Mouse (Mus musculus): ENCODE results near the gene Ppp1r9b. TPM values are rescaled to one million over a fixed set of nuclear protein-coding genes. Genes with fewer than 3 reads are reported as not detected.

The Ppp1r9b gene
- polyA plus RNA-seq, 1 experiment: 112 TPM

GRCm38 (mm10) chr11:94989562-94990017 lies 1.2 kb upstream of the Ppp1r9b start:
- Histone ChIP-seq H3K27ac (ENCODE audit: control insufficient read depth, insufficient read depth, low read length) (peak overlapping the region; percentile 83), H3K4me1 (replicated peaks; ENCODE audit: control insufficient read depth, insufficient read depth, low read length) (peaks cover 59% of the 10 kb centered on the region), H3K4me3 (ENCODE audit: control insufficient read depth, insufficient read depth, low read length) (peak overlapping the region; percentile 81), H3K36me3 (ENCODE audit: control insufficient read depth, insufficient read depth, low read length) (no peaks in the 10 kb centered on the region), H3K27me3 (ENCODE audit: control insufficient read depth, insufficient read depth, low read length) (no peaks in the 10 kb centered on the region)
- peak; percentile 89 for DNase-seq
- under 1% methylated on average over 12 of the region's 12 CpGs for WGBS
- TF ChIP-seq POLR2A (IDR thresholded peaks at IDR 0.05; ENCODE audit: control insufficient read depth, extremely low read depth, insufficient read depth, low read length, poor library complexity) (peak; percentile 48; the same call in 1 of the 2 replicates), CTCF (IDR thresholded peaks at IDR 0.05; ENCODE audit: borderline replicate concordance, control insufficient read depth, extremely low read depth, insufficient read depth, low read length, poor library complexity) (no peak)

DNA sequence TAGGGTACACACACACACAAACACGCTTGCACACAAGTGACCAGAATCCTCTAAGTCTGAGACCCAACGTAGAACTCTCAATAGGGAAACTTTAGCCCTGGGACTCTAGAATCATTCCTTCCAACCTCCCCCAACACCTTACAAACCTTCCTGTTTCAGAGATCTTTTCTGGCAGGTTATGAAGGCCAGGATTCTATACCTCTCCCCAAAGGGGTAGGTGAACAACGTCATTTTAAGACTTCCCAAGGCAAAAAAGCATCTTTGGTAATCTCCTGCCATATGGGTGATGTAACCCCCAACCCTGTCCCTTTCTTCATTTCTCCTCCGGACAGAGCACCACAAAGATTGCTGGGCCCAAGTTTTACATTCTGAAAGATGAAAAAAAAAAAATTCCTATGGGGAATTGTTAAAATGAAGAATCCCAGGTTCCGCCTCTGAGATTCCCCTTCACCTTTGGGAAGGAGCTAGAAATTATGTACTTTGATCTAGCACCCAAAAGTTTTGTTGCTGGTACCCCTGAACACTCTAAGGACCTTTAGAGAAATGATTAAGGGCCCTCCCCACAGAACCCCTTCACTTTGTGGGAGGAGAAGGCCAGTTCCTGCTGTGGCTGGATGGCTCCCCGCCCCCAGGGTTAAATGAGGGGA lies 610 bp upstream of the Ppp1r9b start:
- DNase-seq: no peak
- WGBS: 27% methylated on average over 6 of the region's 6 CpGs

DNA sequence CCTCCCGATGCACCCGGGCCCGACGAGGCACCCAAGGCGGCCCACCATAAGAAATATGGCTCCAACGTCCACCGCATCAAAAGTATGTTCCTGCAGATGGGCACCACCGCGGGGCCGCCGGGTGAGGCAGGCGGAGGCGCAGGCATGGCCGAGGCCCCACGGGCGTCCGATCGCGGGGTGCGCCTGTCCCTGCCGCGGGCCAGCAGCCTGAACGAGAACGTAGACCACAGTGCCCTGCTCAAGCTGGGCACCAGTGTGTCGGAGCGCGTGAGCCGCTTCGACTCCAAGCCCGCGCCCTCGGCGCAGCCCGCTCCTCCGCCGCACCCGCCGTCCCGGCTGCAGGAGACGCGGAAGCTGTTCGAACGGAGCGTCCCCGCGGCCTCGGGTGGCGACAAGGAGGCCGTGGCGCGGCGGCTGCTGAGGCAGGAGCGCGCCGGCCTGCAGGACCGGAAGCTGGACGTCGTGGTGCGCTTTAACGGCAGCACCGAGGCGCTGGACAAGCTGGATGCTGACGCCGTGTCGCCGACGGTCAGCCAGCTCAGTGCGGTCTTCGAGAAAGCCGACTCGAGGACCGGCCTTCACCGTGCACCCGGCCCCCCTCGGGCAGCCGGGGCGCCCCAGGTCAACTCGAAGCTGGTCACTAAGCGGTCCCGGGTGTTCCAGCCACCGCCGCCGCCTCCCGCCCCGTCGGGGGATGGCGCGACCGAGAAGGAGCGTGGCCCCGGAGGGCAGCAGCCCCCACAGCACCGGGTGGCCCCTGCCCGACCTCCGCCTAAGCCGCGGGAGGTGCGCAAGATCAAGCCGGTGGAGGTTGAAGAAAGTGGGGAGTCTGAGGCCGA lies 1.0 kb downstream of the Ppp1r9b start:
- Histone ChIP-seq H3K27me3 (ENCODE audit: control insufficient read depth, insufficient read depth, low read length) (no peaks in the 10 kb centered on the region), H3K4me1 (replicated peaks; ENCODE audit: control insufficient read depth, insufficient read depth, low read length) (peaks cover 71% of the 10 kb centered on the region), H3K4me3 (ENCODE audit: control insufficient read depth, insufficient read depth, low read length) (peak overlapping the region; percentile 69), H3K27ac (ENCODE audit: control insufficient read depth, insufficient read depth, low read length) (peak overlapping the region; percentile 59), H3K36me3 (ENCODE audit: control insufficient read depth, insufficient read depth, low read length) (peaks cover 7% of the 10 kb centered on the region; the same call in 1 of the 2 replicates)
- under 1% methylated on average over 99 of the region's 99 CpGs for WGBS
- TF ChIP-seq POLR2A (IDR thresholded peaks at IDR 0.05; ENCODE audit: control insufficient read depth, extremely low read depth, insufficient read depth, low read length, poor library complexity): 0 out of 2 replicates have a peak, but pooled peaks have one; percentile 8
- TF ChIP-seq CTCF (IDR thresholded peaks at IDR 0.05; ENCODE audit: borderline replicate concordance, control insufficient read depth, extremely low read depth, insufficient read depth, low read length, poor library complexity): 0 out of 2 replicates have a peak, but pooled peaks have one; percentile 3
- peak; percentile 65 for DNase-seq

More for the DNA sequence above, 610 bp upstream of the Ppp1r9b start:
- TF ChIP-seq CTCF (IDR thresholded peaks at IDR 0.05; ENCODE audit: borderline replicate concordance, control insufficient read depth, extremely low read depth, insufficient read depth, low read length, poor library complexity) (no peak), POLR2A (IDR thresholded peaks at IDR 0.05; ENCODE audit: control insufficient read depth, extremely low read depth, insufficient read depth, low read length, poor library complexity) (no peak)
- Histone ChIP-seq H3K27me3 (ENCODE audit: control insufficient read depth, insufficient read depth, low read length) (no peaks in the 10 kb centered on the region), H3K27ac (ENCODE audit: control insufficient read depth, insufficient read depth, low read length) (peak overlapping the region; percentile 68), H3K4me3 (ENCODE audit: control insufficient read depth, insufficient read depth, low read length) (peak overlapping the region; percentile 69), H3K36me3 (ENCODE audit: control insufficient read depth, insufficient read depth, low read length) (no peaks in the 10 kb centered on the region), H3K4me1 (replicated peaks; ENCODE audit: control insufficient read depth, insufficient read depth, low read length) (peaks cover 66% of the 10 kb centered on the region)

DNA sequence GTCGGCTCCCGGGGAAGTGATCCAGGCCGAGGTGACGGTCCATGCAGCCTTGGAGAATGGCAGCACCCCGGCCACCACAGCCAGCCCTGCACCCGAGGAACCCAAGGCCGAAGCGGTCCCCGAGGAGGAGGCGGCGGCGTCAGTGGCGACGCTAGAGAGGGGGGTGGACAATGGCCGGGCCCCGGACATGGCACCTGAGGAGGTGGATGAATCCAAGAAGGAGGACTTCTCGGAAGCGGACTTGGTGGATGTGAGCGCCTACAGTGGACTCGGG lies 1.6 kb downstream of the Ppp1r9b start:
- Histone ChIP-seq H3K36me3 (ENCODE audit: control insufficient read depth, insufficient read depth, low read length) (peaks cover 7% of the 10 kb centered on the region; the same call in 1 of the 2 replicates), H3K4me1 (replicated peaks; ENCODE audit: control insufficient read depth, insufficient read depth, low read length) (peaks cover 71% of the 10 kb centered on the region)

GRCm38 (mm10) chr11:94992754-94993606 lies 2.1 kb downstream of the Ppp1r9b start:
- WGBS: 2% methylated on average over 22 of the region's 22 CpGs
- H3K27ac ChIP-seq (ENCODE audit: control insufficient read depth, insufficient read depth, low read length): peak overlapping the region; percentile 0; the same call in 1 of the 2 replicates
- H3K27me3 ChIP-seq (ENCODE audit: control insufficient read depth, insufficient read depth, low read length): no peaks in the 10 kb centered on the region
- peaks cover 7% of the 10 kb centered on the region; the same call in 1 of the 2 replicates for H3K36me3 ChIP-seq (ENCODE audit: control insufficient read depth, insufficient read depth, low read length)
- TF ChIP-seq CTCF (IDR thresholded peaks at IDR 0.05; ENCODE audit: borderline replicate concordance, control insufficient read depth, extremely low read depth, insufficient read depth, low read length, poor library complexity): no peak
- TF ChIP-seq POLR2A (IDR thresholded peaks at IDR 0.05; ENCODE audit: control insufficient read depth, extremely low read depth, insufficient read depth, low read length, poor library complexity): no peak
- H3K4me3 ChIP-seq (ENCODE audit: control insufficient read depth, insufficient read depth, low read length): peak overlapping the region; percentile 69
- DNase-seq: peak; percentile 63
- peaks cover 71% of the 10 kb centered on the region for H3K4me1 ChIP-seq (replicated peaks; ENCODE audit: control insufficient read depth, insufficient read depth, low read length)

More for the DNA sequence above, 1.6 kb downstream of the Ppp1r9b start:
- Histone ChIP-seq H3K27ac (ENCODE audit: control insufficient read depth, insufficient read depth, low read length) (peak overlapping the region; percentile 0; the same call in 1 of the 2 replicates), H3K27me3 (ENCODE audit: control insufficient read depth, insufficient read depth, low read length) (no peaks in the 10 kb centered on the region), H3K4me3 (ENCODE audit: control insufficient read depth, insufficient read depth, low read length) (peak overlapping the region; percentile 69)
- WGBS: 0% methylated on average over 20 of the region's 20 CpGs
- peak; percentile 37 for DNase-seq
- TF ChIP-seq CTCF (IDR thresholded peaks at IDR 0.05; ENCODE audit: borderline replicate concordance, control insufficient read depth, extremely low read depth, insufficient read depth, low read length, poor library complexity): no peak
- no peak for TF ChIP-seq POLR2A (IDR thresholded peaks at IDR 0.05; ENCODE audit: control insufficient read depth, extremely low read depth, insufficient read depth, low read length, poor library complexity)
